Mouse (Mus musculus) lung, embryonic 14.5 days (tissue): ENCODE measurements around the gene Scarf2. TPM values are rescaled to one million over a fixed set of nuclear protein-coding genes. Genes with fewer than 3 reads are reported as not detected.

ENCODE experiments used
- ATAC-seq: fragments of 200-750 bp; cut with Nextera tagmentation; 2 replicates; pipeline ENCODE4 v1.8.0; 2017; ENCODE audit warnings: mild to moderate bottlenecking, moderate TSS enrichment, moderate library complexity; ENCODE audit not compliant: insufficient read depth
- DNase-seq: peaks from one replicate; pipeline ENCODE4 v3.0.0-alpha.2; 2015
- H3K27ac ChIP-seq: fragments of 300-500 bp; sonication (generic); 2 replicates; pipeline ENCODE4 v1.5.1; 2014; ENCODE audit warnings: low read depth, mild to moderate bottlenecking, moderate library complexity
- H3K27me3 ChIP-seq: fragments of 300-500 bp; sonication (generic); 2 replicates; pipeline ENCODE4 v1.6.1; 2014; ENCODE audit warnings: low read length, control low read depth; ENCODE audit not compliant: insufficient read depth
- H3K36me3 ChIP-seq: fragments of 300-500 bp; sonication (generic); 2 replicates; pipeline ENCODE4 v1.6.1; 2014; ENCODE audit warnings: control low read depth; ENCODE audit not compliant: insufficient read depth
- H3K4me1 ChIP-seq: fragments of 300-500 bp; sonication (generic); 2 replicates; pipeline ENCODE4 v1.6.1; 2014; ENCODE audit warnings: antibody characterized with exemption, control low read depth; ENCODE audit not compliant: insufficient read depth
- H3K4me2 ChIP-seq: fragments of 300-500 bp; sonication (generic); 2 replicates; pipeline ENCODE4 v1.6.1; 2014; ENCODE audit warnings: mild to moderate bottlenecking
- H3K4me3 ChIP-seq: fragments of 300-500 bp; sonication (generic); 2 replicates; pipeline ENCODE4 v1.5.1; 2014; ENCODE audit warnings: low read depth, low read length
- H3K9ac ChIP-seq: fragments of 300-500 bp; sonication (generic); 2 replicates; pipeline ENCODE4 v1.6.1; 2014
- H3K9me3 ChIP-seq: fragments of 300-500 bp; sonication (generic); 2 replicates; pipeline ENCODE4 v1.6.1; 2016; ENCODE audit warnings: low read depth, low read length, control low read depth
- CTCF ChIP-seq: IDR thresholded peaks from 2 replicates; pipeline ENCODE4 v1.5.1; 2016; ENCODE audit warnings: antibody characterized with exemption, low read depth
- WGBS: fragments of 180-500 bp; shearing (Covaris S2); extraction: QIAGEN DNeasy Blood & Tissue Kit; methylation state at CpG from one replicate; pipeline ENCODE4 v1.1.7; 2014; 5-methylcytosine and 5-hydroxymethylcytosine counted together
- polyA plus RNA-seq: library from polyadenylated mRNA; unstranded; fragments of >200 nt; fragmentation: Nextera tagmentation; extraction: Ambion mirVana; gene quantifications from 2 replicates; pipeline ENCODE4 v1.2.1, GENCODE M21; 2014

The Scarf2 gene
- polyA plus RNA-seq, 1 experiment from 2014 or later: 36.3 TPM

DNA sequence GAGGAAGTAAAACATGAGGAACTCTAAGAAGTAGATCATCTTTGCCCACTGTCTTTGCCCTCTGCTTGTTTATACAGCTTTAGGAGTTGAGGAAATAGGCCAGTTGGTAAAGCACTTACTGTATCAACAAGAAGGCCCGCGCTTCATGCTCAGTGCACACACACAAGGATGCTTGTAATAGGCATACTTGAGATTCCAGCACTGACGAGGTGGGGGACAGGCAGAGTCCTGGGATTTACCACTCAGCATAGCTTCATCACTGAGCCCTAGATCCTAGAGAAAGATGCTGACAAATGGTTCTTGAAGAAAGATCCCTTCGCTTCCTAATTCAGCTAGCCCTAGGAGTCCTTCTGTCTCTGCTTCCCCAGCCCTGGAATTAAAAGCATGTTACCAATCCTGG lies 16.1 kb downstream of the Scarf2 start:
- DNase-seq (no peak), ATAC-seq (no peak)
- Histone ChIP-seq H3K4me1 (peaks cover 16% of the 10 kb centered on the region), H3K27ac (no peak overlapping the region), H3K4me2 (no peak overlapping the region), H3K9ac (no peak overlapping the region), H3K36me3 (peaks cover 6% of the 10 kb centered on the region), H3K4me3 (no peak overlapping the region), H3K9me3 (no peaks in the 10 kb centered on the region), H3K27me3 (peaks cover 6% of the 10 kb centered on the region; the same call in 1 of the 2 replicates)
- WGBS: 45% methylated on average over 4 of the region's 4 CpGs
- no peak for TF ChIP-seq CTCF

- 2% methylated on average over 62 of the region's 63 CpGs for WGBS
Observed at GRCm38 (mm10) chr16:17815411-17816402, 18.6 kb downstream of the Scarf2 start.

DNA sequence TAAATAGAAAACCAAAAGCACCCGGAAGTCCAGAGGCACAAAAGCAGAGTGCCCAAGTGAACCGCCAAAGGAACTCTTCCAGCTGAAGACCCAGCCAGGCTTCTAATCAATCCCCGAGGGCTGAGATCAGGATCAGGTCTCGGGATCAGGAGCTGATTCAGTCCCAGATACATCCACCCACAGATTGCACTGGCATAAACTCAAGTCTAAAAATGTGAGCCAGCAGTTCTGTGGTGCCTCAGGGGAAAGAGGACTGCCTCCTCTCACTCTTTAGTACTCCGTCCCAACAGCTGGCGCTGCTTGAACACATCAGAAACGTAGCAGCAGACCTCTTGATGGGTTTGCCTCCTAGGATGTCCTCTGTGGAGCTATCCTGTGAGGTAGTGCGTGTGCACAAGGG lies 19.4 kb downstream of the Scarf2 start:
- no peak overlapping the region for H3K4me3 ChIP-seq
- no peak for TF ChIP-seq CTCF
- 84% methylated on average over 8 of the region's 8 CpGs for WGBS
- H3K36me3 ChIP-seq: no peaks in the 10 kb centered on the region
- H3K4me2 ChIP-seq: no peak overlapping the region
- no peaks in the 10 kb centered on the region for H3K9me3 ChIP-seq
- no peak for DNase-seq
- no peak overlapping the region for H3K9ac ChIP-seq
- peaks cover 10% of the 10 kb centered on the region; the same call in 1 of the 2 replicates for H3K27me3 ChIP-seq
- no peak for ATAC-seq
- H3K4me1 ChIP-seq: no peaks in the 10 kb centered on the region
- H3K27ac ChIP-seq: no peak overlapping the region

More at GRCm38 (mm10) chr16:17815411-17816402, 18.6 kb downstream of the Scarf2 start:
- H3K4me3 ChIP-seq: peak overlapping the region; percentile 44
- peak; percentile 99 for TF ChIP-seq CTCF
- no peaks in the 10 kb centered on the region for H3K9me3 ChIP-seq
- H3K9ac ChIP-seq: peak overlapping the region; percentile 52
- ATAC-seq (peak; percentile 85), DNase-seq (peak; percentile 87)
- no peaks in the 10 kb centered on the region for H3K4me1 ChIP-seq
- peaks cover 10% of the 10 kb centered on the region; the same call in 1 of the 2 replicates for H3K27me3 ChIP-seq
- H3K27ac ChIP-seq: no peak overlapping the region
- H3K4me2 ChIP-seq: peak overlapping the region; percentile 87
- H3K36me3 ChIP-seq: no peaks in the 10 kb centered on the region

DNA sequence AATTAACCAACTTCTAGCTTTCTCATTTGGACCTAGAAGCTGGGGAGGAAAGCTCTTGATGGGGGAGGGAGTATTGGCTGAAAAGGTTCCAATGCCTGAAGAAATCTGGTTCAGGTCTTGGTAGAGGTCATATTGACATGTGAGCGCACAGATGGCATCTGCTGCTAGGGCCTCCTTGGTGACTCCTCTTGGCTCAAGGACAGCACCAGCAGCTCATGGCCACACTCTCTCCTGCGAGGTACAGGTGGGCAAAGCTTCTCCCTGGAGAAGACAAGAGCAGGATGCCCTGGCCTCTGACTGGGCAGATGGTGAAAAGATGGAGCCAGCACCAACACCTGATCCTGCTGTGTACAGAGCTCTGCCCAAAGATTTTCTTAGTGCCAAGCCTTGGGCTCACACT lies 29.4 kb downstream of the Scarf2 start:
- Histone ChIP-seq H3K4me2 (no peak overlapping the region), H3K27ac (no peak overlapping the region), H3K4me3 (no peak overlapping the region), H3K9me3 (no peaks in the 10 kb centered on the region), H3K4me1 (no peaks in the 10 kb centered on the region), H3K36me3 (no peaks in the 10 kb centered on the region), H3K27me3 (peaks cover 11% of the 10 kb centered on the region), H3K9ac (no peak overlapping the region)
- TF ChIP-seq CTCF: no peak
- no peak for DNase-seq
- WGBS: 70% methylated on average over 2 of the region's 2 CpGs
- no peak for ATAC-seq

DNA sequence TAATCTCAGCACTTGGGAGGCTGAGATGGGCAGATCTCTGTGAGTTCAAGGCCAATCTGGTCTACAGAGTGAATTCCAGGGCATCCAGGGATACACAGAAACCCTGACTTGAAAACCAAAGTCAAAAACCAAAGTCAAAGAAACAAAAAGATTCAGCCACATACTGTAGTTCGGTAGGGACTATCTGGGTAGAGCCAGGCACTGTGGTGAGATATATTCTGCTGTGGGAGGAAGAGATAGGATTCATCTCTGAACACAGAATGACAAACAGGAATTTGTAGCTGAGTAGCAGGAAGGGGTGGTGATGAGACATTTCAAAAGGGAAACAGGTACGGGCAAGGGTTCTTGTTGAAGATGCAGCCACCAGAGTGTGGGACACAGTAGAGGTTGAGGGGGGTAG lies 31.1 kb downstream of the Scarf2 start:
- Histone ChIP-seq H3K27ac (no peak overlapping the region), H3K4me1 (0 out of 2 replicates have a peak, but pooled peaks cover 3% of the 10 kb centered on the region), H3K4me3 (no peak overlapping the region), H3K4me2 (no peak overlapping the region), H3K9me3 (no peaks in the 10 kb centered on the region), H3K27me3 (peaks cover 28% of the 10 kb centered on the region), H3K9ac (no peak overlapping the region), H3K36me3 (no peaks in the 10 kb centered on the region)
- ATAC-seq: no peak
- no peak for TF ChIP-seq CTCF
- DNase-seq: no peak
- WGBS: 73% methylated on average over 2 of the region's 2 CpGs

DNA sequence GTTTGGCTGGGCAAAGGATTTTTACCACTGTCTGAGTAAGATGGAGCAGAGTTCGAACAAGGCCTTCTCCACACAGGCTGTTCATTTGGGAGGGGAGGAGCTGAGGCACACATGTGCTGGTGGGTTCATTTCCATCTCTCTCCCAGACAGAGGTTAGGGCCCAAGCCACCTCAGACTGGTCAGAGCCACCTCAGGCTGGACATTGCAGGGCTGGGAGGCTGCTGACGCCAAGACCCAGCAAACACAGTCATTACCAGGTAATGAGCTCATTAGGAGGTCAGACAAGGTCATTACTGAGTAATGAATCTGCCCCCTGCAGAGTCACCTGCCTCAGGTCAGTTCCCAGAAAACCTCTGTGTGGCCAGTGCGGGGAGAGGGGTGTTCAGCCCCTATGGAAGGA lies 31.8 kb downstream of the Scarf2 start:
- H3K9ac ChIP-seq: no peak overlapping the region
- DNase-seq (no peak), ATAC-seq (no peak)
- H3K36me3 ChIP-seq: no peaks in the 10 kb centered on the region
- no peak overlapping the region for H3K4me2 ChIP-seq
- peaks cover 33% of the 10 kb centered on the region for H3K27me3 ChIP-seq
- no peaks in the 10 kb centered on the region for H3K9me3 ChIP-seq
- WGBS: 73% methylated on average over 3 of the region's 3 CpGs
- no peak overlapping the region for H3K27ac ChIP-seq
- TF ChIP-seq CTCF: no peak
- no peak overlapping the region for H3K4me3 ChIP-seq
- 0 out of 2 replicates have a peak, but pooled peaks cover 5% of the 10 kb centered on the region for H3K4me1 ChIP-seq
